Mouse (Mus musculus): Measurements from ENCODE around the gene Il33.

The Il33 gene

GRCm38 (mm10) chr19:30000406-30001365, 75.8 kb downstream of the Il33 start:
- DNase-seq (ENCODE audit: low read depth, low spot score), result no peak

DNA sequence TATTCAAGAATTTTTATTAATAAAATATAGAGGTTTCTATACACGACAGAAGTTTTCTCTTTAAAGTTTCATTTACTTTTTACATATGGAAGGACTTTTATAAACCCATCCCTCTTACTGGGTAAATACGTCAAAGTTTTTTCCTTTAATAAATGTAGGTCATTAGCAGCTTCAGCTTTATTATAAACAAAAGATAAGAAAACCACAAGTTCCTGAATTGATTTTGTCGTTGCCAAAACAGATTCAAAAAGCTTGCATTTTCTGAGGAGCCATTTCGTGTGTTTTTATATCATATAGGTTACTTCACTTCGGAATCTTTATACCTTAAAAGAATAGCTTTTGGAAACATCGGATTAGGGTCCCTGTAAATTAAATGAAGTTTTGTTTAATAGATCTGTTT, 76.6 kb downstream of the Il33 start:
- no peak for DNase-seq (ENCODE audit: low read depth, low spot score)

DNA sequence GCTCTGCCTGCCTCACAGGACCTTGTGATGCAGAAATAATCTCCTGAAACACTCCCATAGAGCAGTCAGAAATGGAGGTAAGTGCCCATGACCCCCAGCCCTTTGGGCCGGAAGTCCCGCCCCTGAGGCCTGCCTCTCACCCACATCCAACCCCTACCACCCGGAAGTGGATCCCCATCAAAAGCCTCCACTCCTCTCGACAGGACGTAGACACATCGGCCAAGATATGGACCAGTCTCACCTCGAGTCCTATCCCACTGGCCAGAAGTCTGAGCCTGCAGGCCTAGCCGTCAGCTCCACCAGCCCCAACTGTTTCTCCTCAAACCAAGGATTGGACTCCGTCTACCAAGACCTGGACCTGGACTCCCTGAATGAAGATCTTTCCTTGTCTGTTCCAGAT, 78.7 kb downstream of the Il33 start, which contains the start of gene Trpd52l3:
Gene Trpd52l3, plus strand, starts transcription at position 170 of the 400 bp plus-strand sequence.
- no peak for DNase-seq (ENCODE audit: low read depth, low spot score)

DNA sequence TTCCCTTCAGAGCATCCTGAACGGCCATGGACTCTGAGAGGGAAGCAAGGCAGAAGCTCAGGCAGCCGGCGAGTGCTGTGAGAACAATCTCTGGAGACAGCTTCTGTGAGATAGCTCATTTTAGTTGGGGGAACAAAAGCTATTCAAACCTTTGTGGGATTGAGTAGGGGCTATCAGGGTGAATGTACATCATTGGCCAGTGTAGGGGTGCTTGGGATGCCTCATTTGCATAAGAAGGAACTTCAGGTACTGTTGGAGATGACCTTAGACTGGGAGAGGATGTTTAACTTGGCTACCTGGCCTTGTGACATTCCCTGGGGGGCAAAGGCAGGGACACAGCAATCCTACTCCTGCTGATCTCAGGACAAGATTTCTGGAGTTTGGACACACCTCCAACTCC, 81.5 kb downstream of the Il33 start:
- DNase-seq (ENCODE audit: low read depth, low spot score), result no peak
